Mouse (Mus musculus) c-Kit-negative CD71-positive TER-119-positive erythroid progenitor cells, embryonic 14.5 days (primary cell): Measurements from ENCODE around the gene Gtf2h2.
"Not testable (repeated sequence)": the region's sequence is repeated elsewhere in the genome, so short reads cannot be mapped to it uniquely, and the experiment has no call there.

Experiments used
- DNase-seq: peaks from one replicate; pipeline ENCODE4 v3.0.0-alpha.2; 2013; ENCODE audit warnings: low read depth, low spot score

The Gtf2h2 gene

DNA sequence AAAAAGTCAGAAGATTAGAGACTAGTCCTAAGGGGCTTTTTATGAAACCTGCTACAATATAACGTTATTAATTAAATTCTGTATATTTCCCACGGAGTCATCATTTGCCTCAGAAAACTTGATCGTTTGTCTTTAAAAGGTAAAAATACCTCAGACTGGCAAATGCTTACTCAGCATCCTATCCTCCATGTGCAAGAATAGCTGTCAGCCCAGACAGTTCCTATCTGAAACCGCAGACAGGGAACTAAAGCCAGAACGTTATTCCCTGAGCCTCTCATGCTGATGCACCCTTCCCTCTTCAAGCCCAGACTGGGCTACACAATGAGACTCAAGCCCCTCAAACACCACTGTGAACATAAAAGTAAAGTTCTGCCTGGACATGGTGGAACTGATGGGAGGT, 2.0 kb downstream of the Gtf2h2 start:
- no peak for DNase-seq

DNA sequence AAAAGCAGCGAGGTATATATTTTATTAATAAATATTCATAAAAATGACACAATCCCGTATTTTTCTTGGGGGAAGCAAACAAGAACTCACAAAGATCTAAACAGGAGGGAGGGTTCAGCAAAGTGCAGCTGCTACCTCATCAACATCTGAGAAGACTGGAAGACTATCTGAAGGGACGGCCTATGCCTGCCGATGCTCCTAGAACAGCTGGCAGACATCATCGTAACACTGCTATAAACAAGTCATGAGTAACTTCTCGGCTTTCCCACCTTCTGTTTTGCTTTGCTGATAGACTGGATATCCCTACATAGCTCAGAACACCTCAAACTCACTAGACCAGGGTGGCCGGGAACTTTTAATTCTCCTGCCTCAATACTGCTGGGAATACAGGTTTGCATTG, 8.8 kb downstream of the Gtf2h2 start:
- no peak for DNase-seq

DNA sequence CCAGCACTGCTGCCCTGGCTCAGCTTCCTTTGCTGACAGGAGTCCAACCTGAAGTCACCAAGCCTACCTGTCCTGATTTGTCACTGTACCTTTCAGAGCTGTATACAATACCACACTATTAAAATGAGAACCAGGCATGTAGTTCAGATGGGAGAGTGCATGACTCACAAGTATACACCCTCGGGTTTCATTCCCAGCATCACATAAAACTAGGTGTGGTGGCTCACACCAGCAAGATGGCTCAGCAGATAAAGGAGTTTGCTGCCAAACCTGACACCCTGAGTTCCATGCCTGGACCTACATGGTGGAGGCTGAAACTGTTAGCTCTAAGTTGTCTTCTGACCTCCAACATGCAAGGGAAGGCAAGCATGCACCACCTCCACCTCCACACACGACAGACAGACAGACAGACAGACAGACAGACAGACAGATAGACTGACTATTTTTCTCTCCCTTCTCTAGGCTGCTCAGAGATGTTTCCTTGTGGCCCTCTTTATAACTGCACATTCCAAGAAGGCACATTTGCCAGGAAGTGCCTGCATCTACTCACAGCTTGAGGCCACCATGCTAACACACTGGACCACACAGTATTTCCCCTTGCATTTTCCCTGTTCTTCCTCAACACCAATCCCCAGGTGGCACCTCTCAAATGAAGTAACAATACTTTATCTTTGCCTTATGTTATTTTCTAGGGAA, 28.7 kb downstream of the Gtf2h2 start:
- DNase-seq: peak; percentile 17

DNA sequence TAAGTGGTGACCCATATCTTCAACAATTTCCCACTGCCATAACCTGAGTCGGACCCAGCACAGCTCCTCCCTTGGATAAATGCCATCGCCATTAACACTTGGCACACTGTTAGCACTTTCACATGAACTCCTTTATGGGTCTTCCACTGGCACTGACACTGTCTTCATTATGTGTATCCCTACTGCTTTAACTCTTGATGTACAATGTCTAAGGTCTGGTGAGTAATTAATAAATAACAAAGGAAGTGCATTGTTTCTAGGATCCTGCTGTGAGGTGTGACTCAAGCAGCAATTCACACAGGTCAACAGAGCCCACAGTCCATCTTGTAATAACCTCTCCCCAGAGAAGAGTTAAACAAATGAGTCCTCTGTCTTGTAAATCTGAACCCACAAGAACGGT, 31.0 kb downstream of the Gtf2h2 start:
- DNase-seq: no peak

DNA sequence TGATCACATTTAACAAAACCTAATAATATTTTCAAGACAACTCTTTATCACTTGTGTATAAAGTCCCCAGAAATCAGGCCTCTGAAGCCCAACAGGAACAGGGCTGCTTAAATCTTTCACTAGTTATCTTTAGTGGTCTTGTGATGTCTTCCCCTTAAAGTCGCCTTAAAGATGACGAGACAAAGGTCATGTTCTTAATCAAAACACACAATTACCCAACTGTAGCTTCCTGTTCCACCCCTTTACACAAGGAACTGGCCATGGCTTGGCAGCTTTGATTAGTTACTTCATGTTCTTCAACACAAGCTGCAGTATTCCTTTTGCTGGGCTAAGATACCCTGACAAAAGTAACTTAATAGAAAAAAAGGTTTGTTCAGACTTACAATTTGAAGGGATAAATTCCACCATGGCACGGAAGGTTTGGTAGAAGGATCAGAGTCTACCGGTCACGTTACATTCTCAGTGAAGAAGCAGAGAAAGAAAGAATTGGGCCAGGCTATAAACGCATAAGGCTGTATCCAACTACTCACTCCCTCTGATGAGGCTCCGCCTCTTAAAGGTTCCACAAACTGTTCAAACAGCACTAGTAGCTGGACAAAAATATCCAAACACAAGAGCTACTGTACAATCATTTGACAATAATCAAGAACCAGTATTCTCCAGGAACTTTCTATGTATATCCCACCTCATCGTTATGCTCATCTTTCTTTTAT, 39.8 kb downstream of the Gtf2h2 start, which contains the start of gene Naip1:
Naip1 (minus strand) TSS at position 455 of the 713 bp plus-strand sequence.
- DNase-seq: not testable (repeated sequence)

DNA sequence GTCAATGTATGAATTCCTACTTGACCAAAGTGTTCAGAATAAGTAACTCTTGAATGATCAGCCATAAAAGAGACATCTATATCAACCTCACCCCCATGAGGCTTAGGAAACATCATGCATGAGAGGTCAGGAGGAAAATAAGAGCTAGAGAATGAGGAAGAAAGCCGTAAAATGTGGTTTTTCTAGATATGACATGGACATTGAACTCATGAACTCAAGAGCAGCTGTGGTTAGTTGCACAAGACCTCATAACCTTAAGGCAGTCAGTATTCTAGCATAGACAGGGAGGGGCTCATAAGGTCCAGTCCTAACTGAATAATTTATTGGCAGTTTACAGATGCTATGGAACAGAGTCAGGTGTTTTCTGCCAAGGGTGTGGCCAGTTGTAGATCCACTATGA, 42.9 kb downstream of the Gtf2h2 start:
- DNase-seq: no peak

DNA sequence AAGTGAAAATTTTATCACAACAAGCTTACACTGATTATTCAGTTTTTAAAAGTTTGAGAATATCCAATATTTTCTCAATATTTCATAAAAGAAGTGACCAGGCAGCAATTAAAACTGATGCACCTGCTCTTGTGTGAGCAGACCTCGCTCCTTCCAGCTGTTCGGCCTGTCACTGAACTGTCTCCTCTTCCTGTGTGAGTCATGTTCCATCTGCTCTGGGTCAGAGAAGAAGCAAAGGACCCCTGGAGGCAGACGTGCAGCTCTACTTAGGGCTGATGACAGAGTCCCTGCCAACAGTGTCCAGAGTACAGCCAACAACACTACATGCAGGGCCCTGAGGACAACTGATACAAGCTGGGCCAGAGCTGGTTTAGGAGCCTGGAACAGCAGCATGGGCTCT, 52.3 kb downstream of the Gtf2h2 start:
- no peak for DNase-seq

DNA sequence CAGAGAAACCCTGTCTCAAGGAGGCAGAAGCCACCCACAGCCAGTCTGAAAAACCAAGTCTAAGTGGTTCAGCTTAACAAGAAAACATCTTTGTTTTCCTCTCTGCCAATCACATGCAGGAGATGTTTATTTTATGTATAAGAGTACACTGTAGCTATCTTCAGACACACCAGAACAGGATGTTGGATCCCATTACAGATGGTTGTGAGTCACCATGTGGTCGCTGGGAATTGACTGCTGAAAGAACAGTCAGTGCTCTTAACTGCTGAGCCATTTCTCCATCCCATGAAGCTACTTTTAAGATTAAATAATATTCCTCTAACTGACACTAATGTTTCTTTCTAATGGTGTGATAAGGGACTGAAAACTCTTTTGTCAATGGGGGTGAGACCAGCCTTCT, 53.7 kb downstream of the Gtf2h2 start:
- DNase-seq: no peak

DNA sequence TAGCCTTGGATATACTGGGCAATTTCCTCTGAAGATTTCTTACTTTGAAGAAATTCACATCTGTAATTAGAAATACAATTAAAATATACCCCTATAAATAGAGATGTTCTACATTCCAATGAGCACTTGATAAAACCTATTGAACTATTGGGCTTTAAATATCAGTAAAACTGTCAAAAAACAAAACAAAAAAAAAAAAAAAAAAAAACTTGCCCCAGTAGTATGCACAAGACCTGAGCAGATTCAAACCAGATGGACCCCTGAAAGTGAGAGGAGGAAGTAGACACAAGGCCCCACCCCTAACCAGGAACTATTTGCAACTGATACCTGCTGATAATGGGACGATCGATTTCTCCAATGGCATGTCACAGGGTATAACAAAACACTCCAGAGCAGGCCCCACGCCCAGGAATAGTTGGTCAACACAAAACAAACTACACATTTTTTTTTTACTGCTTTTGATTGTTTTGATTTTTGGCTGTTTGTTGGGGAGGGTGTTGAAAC, 55.0 kb downstream of the Gtf2h2 start:
- DNase-seq: no peak

DNA sequence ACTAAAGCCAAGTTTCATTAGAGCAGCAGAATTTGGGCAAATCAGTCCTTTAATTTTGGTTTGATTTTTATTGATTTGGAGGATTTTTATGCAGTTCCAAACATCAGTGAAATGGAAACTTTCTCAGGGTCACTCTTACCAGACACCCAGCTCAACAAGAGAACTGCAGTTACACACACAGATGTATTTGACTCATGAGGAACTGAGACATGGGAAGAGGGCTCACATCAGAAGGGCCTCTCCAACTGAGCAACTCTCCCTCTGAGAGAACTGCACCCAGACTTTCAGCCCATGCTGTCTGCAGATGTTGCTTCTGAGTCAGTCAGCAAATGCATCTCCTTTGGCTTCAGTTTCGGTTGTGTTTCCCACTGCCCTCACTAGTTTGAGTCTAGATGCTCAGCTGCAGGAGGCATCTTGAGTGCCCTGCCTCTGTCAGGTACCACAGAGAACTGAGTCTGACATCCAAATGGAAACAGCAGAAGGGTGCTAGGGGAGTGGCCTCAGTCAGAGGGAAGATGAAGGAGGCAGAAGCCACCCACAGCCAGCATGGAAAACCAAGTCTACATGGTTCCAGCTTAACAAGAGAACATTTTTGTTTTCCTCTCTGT, 55.7 kb downstream of the Gtf2h2 start:
- DNase-seq: not testable (repeated sequence)

DNA sequence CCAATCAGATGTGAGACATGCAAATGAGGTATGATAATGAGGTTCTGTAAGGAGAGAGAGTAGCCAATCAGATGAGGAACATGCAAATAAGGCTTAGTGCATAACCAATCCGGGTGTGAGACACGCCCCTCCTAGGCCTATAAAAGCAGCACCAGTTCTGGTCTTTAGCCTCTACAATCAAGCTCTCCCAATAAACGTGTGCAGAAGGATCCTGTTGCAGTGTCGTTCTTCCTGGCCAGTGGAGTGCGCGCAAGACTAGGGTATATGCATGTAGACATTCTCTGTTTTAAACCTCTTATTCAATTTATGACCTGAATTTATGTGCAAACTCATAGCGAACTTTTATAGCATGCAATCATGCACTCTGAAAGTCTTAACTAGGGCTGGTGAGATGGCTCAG, 72.4 kb downstream of the Gtf2h2 start:
- DNase-seq: not testable (repeated sequence)

DNA sequence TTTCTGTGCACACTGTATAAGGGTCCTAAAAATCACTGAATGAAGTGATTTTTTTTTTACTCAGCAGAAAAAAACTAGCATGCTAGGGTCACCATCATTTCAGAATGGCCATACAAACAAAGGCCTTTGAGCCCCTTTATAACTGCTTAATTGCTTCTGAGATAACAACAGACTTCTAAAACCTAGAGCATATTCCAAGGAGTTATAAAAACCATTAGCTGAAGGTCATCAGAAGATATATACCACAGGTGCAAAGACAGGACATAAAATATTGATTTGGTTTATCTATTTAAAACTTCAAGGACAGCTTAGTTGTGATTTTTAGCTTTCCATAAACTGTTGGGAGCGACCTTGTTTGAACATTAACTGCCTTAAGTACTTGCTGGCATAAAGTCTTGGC, 78.0 kb downstream of the Gtf2h2 start:
- DNase-seq: no peak
